Mouse (Mus musculus): ENCODE measurements around the gene Dmkn.

DNA sequence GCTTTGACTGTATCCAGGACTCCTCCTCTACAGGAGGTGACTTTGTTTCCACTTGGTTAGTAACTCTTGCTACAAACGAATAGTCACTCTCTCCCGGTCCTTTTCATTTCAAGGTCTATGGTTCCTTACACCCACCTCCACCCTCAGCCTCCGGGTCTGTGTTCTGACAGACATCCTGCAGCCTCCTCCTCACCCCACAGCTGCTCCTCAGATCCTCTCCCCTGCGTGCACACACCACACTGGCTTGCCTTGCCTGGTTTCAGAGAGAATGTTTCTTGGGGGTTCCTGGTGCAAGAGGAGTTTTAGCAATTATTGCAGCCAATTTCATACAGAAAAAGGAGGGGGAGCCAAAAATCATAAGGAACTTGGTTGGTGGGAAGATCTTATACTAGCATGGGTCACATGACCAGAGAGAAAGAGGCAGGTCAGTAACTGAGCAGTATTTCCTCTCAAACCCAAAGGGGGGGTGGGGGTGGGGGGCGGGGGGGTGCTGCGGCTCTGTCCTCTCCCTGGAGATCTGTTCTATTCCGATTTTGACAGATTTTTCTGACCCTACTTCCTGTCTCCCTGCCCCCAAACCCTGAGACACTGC is 57.4 kb downstream of the Dmkn start:
- TF ChIP-seq CTCF (IDR thresholded peaks at IDR 0.05; ENCODE audit: insufficient read depth, low read depth, low read length) (no peak), POLR2A (IDR thresholded peaks at IDR 0.05; ENCODE audit: insufficient read depth, low read depth, low read length) (no peak)

All from olfactory bulb, adult 2 months (tissue).